Mouse (Mus musculus): Measurements from ENCODE around the gene Wnk2. TPM values are rescaled to one million over a fixed set of nuclear protein-coding genes. Genes with fewer than 3 reads are reported as not detected.

Wnk2 gene
- polyA plus RNA-seq, 1 experiment from 2014 or later: 20.8 TPM

DNA sequence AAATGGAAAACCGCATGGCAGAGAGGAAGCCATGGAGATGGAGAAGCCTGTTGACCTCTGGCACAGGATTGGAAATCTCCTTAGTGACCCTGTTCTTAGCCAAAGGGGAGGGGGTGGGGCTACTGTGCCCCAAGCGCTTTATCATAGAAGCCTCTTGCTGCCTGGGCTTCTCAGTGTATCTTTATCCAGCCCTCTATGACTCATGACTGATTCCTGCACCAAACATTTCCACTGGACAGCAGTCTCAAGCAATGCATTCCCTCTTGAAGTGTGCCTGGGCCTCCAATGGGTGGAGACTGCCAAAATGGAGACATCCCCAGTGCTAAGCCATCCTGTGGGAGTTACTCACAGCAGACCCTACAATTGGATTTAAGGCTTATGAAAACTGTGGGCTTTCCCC is 157.7 kb downstream of the Wnk2 start:
- Histone ChIP-seq H3K4me2 (ENCODE audit: low read length) (no peak overlapping the region), H3K4me1 (ENCODE audit: control insufficient read depth, insufficient read depth, low read length) (peaks cover 8% of the 10 kb centered on the region), H3K36me3 (ENCODE audit: control insufficient read depth, insufficient read depth, low read length) (no peaks in the 10 kb centered on the region), H3K9me3 (replicated peaks; ENCODE audit: control insufficient read depth, low read length, poor library complexity, severe bottlenecking) (no peaks in the 10 kb centered on the region), H3K27ac (ENCODE audit: low read length) (no peak overlapping the region), H3K4me3 (ENCODE audit: low read depth, low read length) (no peak overlapping the region), H3K9ac (ENCODE audit: low read depth, low read length) (no peak overlapping the region), H3K27me3 (ENCODE audit: control insufficient read depth, insufficient read depth, low read depth, low read length) (no peaks in the 10 kb centered on the region)
- no peak for ATAC-seq
- WGBS: 69% methylated on average over 2 of the region's 2 CpGs

Other genes with a start within 250 kb of the Wnk2 start
- gene Fam120a, start 180.0 kb downstream of the Wnk2 start, polyA plus RNA-seq (2015; fragmentation: Nextera tagmentation; extraction: Ambion mirVana): 9.6 and 10.0 TPM in 2 replicates
- gene Ninj1, start 39.5 kb upstream of the Wnk2 start, polyA plus RNA-seq (2015; fragmentation: Nextera tagmentation; extraction: Ambion mirVana): 19.3 and 22.3 TPM in 2 replicates
- gene Card19, start 68.0 kb upstream of the Wnk2 start, polyA plus RNA-seq (2015; fragmentation: Nextera tagmentation; extraction: Ambion mirVana): 26.5 and 27.6 TPM in 2 replicates
- 0.38 and 0.68 TPM in 2 replicates for gene Susd3, start 100.7 kb upstream of the Wnk2 start, polyA plus RNA-seq (2015; fragmentation: Nextera tagmentation; extraction: Ambion mirVana)
- gene Fgd3, start 172.3 kb upstream of the Wnk2 start, polyA plus RNA-seq (2015; fragmentation: Nextera tagmentation; extraction: Ambion mirVana): 2.7 and 3.2 TPM in 2 replicates
- gene Bicd2, start 193.6 kb upstream of the Wnk2 start, polyA plus RNA-seq (2015; fragmentation: Nextera tagmentation; extraction: Ambion mirVana): 26.2 and 28.3 TPM in 2 replicates

Measured in midbrain, embryonic 16.5 days (tissue).